Mouse (Mus musculus): ENCODE results near the gene Tuba1a. TPM values are rescaled to one million over a fixed set of nuclear protein-coding genes. Genes with fewer than 3 reads are reported as not detected.
A peak's percentile ranks its signal among the peaks of the same experiment; 100 is the strongest.
"Not testable (repeated sequence)": the region's sequence is repeated elsewhere in the genome, so short reads cannot be mapped to it uniquely, and the experiment has no call there.

Gene Tuba1a
- total RNA-seq, 2 experiments from 2014 or later = 58.7 to 109 TPM

DNA sequence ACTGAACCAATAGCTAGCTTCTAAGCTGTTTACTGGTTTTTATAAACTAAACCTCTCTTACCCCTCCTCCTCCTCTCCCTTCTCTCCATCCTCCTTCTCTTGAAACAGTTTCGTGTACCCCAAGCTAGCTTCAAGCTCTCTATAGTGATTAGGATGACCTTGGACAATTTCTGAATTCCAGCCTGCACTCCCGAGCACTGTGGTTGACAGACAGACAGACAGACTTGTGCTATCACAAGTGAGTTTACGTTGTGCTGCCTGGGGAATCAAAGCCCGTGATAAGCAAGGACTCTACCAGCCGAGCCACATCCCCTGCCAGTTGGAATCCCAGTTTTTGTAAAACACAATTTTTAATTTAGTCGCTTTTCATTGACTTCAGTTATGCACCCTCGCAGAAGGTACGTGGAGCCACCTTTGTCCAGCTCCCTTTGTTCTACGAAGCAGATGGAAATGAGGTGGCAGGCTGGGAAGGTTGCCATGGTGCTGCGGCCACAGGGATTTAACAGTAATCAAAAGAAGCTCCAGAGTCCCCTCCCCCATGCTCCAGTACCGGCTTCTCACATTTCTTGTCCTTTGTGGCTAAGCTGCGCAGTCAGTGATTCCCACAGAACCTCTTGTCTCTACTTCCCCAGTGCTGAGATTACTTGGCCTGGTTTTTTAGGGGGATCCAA lies 15.3 kb upstream of the Tuba1a start:
- intact Hi-C loops (cut with DNase I; ENCODE audit: low total_unique reads) = no loop called here
- peak; percentile 50 for DNase-seq

DNA sequence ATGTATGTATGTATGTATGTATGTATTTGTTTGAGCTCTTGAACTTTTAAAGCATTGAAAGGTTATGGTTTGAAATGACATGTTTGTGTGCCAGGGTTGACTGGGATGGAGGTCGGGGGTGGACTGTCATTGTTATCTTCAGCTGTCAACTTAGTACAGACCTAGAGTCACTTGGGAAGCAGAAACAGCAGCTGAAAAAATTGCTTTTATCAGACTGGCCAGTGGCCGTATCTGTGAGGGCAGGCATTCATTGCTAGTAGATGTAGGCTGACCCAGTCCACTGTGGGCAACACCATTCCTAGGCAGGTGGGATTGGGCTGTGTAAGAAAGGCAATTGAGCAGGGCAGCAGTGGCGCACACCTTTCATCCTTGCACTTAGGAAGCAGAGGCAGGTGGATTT lies 6.0 kb upstream of the Tuba1a start:
- intact Hi-C loops (cut with DNase I; ENCODE audit: low total_unique reads) = no loop called here
- no peak for DNase-seq

DNA sequence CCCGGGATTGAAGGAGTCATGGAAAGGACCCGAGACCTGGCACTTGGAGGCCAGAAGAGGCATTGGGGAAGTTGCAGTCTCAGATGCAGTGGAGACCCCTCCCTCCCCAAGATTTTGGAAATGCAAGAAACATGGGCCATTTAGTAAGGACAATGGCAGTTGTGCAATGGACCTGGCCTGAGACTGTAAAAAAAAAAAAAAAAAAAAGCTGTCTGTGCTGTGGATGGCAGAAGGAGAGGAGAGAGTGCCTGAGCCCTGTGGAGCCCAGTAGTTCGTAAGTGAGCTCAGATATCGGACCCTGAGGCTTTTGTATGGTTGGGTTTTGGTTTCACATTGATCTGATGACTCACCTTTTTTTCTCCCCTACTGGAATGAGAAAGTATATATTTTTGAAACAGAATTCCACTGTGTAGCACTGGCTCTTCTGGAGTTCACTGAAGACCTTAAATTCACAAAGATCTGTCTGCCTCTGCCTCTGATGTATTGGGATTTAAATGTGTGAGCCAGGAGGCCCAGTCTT lies 5.5 kb upstream of the Tuba1a start:
- intact Hi-C loops (cut with DNase I; ENCODE audit: low total_unique reads) = no loop called here
- no peak for DNase-seq

DNA sequence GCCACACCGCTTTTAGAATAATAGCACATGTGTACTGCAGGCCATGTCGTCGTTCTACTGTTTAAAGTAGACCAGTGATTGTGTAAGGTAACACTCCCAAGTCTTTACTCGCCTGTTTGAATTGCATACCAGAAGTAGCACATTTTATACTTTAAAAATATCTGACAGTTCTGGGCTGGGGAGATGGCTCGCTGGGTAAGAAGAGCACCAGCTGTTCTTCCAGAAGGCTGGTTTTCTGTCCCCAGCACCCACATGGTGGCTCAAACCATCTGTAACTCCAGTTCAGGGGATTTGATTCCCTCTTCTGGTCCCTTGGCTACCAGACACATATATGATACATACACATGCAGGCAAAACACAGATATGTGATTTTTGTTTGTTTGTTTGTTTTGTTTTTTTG lies 4.0 kb upstream of the Tuba1a start:
- no peak for DNase-seq

DNA sequence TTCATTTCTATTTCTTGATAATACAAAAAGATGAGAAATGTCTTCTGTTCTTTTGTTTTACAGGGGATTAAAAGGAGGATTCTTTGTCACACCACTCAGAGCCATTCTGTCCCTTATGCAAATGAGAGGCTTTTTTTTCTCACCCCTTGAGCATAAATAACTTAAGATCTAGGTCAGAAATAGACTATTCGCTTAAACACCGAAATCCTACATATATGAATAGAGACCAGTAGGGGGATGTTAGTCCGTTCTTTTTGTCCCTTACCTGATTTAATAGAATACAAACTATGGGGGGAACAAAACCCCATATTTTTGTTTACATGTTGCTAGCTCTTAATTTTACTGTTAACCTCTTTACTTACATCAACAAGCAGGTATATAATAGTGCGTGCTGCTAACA lies 2.5 kb upstream of the Tuba1a start:
- intact Hi-C loops (cut with DNase I; ENCODE audit: low total_unique reads) = no loop called here
- no peak for DNase-seq

More for the DNA sequence above, 4.0 kb upstream of the Tuba1a start:
- intact Hi-C loops (cut with DNase I; ENCODE audit: low total_unique reads) = no loop called here

DNA sequence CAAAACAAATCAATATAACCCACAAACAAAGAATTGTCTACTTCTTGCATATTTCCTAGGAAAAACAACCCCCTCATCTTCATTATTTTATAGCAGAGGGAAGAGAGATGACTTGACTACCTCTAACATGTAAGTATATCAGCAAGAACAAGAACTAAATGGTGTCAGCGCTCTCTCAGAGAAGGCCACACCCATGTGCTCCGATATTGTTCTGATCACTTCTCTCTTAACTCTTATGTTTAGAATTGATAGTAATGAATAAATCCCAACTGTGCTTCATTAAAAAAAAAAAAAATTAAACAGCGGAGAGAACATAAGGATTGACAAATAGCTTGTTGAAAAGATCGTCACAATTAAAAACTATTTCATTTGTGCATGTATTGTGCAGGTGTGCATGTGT lies 1.8 kb upstream of the Tuba1a start:
- no peak for DNase-seq
- intact Hi-C loops (cut with DNase I; ENCODE audit: low total_unique reads) = no loop called here

DNA sequence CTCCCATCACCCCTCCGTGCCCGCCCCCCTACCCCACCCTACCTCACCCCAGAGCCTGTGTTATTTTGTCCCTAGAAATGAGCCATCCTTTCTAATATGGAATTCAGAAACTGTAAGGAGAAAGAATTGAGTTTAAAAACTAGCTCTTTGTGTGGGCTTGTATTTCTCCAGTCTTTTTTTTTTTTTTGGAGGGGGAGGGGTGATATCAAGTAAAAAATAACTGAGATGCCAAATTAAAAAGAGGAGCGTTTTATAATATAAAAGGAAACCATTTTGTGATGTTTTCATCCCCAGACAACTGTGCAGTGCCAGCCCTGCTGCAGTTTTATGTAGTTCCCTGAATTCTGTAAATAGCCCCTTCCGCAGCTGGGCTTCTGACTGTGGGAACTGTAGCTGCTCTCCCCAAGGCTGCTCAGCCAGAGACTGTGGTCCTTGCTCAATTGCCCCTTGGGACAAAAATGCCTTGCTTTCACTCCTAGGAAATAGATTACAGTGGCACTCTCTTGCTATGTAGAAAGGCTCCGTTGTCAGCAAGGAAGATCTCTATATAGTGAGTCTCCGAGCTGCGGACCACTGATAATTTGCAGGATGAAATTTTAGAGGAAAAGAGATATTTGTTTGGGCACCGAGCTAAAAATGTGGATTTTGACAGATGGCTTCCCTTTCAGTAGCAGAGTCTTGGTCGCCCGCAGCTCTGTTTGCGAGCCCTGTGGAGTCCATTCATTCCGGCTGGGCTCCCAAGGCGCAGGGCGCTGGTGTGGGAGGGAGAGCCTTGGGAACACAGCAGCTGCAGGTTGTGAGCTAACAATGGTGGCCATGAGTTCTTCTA lies 1.1 kb upstream of the Tuba1a start:
- intact Hi-C loops (cut with DNase I; ENCODE audit: low total_unique reads) = no loop called here
- DNase-seq = peak; percentile 17

DNA sequence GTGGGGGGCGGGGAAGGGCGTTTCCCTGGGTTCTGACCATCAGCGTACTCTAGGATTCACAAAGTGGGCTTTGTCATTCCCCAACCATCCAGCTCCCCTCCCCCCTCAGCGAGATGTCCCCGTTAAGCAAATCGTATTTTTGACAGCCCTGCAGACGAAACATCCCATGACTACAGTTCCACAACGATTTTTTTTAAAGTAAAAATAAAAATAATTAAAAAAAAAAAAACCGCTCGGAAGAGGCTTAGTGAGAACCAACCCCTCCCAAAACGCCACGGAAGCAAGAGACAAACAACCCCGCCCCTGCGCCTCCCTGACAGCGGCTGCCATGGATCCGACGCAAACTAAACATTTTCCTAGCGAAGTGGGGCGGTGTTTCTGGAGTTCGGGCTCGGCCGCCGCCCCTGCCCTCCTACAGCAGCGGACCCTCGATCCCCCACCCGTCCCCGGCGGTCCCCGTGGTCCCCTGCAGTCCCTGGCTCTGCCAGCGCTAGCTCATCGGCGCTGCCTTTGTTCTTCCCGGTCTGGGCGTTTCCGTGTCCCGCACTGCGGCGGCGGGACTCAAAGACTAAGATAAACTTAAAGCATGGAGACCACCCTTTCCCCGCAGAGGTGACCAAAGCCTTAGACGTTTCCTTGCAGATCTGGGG lies 627 bp downstream of the Tuba1a start:
- intact Hi-C loops (cut with DNase I; ENCODE audit: low total_unique reads) = no loop called here
- DNase-seq = peak; percentile 70

DNA sequence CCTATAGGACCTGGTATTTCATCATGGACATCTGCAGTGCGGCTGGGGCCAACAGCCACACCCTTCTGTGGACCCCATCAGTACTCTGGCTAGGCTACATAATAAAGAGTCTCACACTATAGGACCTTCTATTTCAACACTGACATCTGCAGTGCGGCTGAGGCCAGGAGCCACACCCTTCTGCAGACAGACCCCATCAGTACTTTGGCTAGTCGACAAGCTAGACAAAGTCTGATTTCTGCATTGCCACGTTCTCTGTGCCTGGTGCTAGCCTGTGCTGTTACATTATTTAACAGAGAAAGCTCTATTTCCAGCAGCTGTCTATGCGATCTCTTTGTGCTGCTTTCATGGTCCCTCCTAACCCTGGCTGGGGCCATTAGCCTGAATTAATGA lies 1.4 kb downstream of the Tuba1a start:
- intact Hi-C loops (cut with DNase I; ENCODE audit: low total_unique reads) = no loop called here
- no peak for DNase-seq

DNA sequence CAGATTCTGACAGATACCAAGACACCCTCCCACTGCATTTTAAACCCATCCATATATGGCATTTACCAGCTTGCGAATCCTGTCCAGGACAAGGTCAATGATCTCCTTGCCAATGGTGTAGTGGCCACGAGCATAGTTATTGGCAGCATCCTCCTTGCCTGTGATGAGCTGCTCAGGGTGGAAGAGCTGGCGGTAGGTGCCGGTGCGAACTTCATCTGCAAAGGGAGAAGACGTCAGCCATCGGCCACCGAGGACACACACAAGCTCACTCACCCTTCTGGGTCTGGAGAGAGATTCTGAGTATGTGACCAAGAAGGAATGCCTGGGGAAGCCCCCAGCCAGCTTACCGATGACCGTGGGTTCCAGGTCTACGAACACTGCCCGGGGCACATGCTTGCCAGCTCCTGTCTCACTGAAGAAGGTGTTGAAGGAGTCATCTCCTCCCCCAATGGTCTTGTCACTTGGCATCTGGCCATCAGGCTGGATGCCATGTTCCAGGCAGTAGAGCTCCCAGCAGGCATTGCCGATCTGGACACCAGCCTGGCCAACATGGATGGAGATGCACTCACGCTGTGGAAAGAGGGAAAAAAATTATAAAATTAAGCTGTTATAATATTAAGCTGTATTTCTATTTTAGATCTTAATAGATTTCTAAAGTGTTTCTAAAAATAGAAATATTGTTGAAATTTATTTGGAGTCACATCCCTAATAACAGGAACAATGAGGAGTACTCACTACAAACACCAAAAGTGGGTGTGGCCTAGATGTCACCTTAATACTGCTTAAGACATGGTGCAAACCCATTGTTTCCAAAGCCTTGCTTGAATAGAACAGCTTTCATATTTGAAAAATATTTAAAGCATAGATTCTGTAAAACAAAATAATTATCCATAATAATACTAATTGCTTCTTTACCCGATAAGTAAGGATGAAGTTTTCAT lies 2.1 kb downstream of the Tuba1a start:
- intact Hi-C loops (cut with DNase I; ENCODE audit: low total_unique reads); DNase-seq: not testable (repeated sequence)

DNA sequence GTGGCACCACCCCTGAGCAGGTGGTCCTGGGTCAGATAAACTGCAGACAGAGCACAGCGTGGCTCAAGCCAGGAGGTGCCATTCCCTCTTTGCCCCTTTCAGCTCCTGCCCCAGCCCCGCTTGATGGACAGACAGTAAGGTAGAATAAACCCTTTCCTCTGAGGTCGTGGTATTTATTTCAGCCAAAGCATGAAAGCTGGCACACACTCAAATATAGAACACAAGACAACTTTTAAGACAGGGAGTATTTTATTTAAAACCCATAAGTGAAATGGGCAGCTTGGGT lies 4.0 kb downstream of the Tuba1a start:
- intact Hi-C loops (cut with DNase I; ENCODE audit: low total_unique reads) = no loop called here
- no peak for DNase-seq

DNA sequence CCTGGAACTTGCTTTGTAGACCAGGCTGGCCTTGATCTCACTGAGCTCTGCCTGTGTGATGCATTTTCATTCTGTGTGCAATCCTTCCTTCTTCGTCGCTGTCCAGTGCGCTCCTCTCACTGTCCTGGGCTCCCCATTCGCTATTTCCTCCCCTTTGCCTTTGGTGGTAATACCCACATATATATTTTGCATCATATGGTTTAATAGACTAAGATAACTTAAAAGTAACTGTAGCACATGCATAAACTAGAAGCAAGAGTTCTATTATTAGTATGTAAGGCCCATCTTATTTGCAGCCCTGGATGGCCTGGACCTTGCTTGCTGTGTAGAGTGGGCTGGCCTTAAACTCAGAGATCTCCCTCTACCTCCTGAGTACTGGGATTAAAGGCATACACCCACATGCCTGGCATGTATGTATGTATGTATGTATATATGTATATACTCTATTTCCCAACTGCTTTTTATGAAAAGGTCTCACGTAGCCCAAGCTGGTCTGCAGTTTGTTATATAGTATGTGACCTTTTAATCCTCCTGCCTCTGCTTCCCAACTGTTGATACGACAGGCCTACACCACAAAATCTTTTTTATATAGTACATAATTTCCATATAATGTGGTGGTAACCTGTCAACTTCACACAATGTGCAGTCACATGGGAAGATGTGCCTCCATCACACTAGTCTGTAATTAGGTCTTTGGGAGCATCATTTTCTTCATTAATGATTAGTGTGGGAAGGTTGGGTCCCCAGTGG lies 4.5 kb downstream of the Tuba1a start:
- intact Hi-C loops (cut with DNase I; ENCODE audit: low total_unique reads) = no loop called here
- DNase-seq = no peak

DNA sequence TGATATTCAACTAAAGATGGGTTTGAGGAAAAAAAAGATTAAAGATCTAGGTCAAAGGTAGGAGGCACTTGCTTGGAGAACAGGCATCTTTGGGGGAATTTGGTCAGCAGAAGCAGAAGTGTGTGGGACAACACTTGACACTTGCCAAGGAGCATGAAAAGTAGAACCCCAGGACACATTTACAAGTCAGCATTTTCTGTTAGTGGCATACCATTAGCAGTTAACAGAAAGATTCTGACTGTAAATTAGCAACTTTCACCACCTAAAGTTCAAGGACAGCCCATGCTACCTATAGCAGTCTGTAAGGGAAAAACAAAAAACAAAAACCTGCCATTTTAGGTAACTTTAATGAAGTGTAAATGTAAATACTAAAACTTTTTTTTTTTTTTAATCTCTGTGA lies 5.1 kb downstream of the Tuba1a start:
- intact Hi-C loops (cut with DNase I; ENCODE audit: low total_unique reads) = no loop called here
- no peak for DNase-seq

DNA sequence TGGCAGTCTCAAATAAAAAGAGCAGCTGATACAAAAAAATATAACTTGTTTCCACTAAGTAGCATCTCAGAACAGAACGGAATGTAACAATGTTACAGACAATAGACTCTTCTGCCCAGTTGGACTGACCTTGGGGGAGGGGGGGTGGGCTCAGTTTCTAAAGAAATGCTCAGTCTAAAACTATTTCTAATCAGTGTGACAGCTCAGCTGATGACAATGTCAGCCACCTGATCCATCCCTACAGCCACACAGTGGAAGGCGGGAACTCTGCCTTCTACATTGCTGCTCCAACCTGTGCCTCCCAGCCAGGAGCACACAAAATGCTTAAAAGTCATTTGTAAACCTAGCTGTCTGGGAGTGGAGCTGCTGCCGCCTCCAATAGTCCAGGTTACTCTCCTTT lies 5.6 kb downstream of the Tuba1a start:
- no peak for DNase-seq
- intact Hi-C loops (cut with DNase I; ENCODE audit: low total_unique reads) = no loop called here

DNA sequence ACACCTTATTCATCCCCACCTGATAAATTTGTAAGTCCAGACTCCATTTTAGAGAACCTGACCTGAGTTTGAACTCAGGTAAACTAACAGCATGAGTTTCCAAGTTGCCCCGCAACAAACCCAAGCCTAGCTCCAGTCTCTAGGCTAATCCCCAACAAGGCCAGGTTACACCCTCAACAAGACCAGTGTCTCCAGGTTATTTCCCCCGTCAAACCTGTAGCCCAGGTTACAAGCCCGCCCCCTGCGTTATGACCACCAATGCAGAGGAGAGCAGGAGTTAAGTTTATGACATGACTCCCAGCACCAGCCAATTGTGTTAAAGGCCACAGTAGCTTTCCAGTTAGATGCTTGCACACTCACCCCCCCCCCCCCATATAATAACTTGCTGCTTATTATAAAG lies 10.4 kb downstream of the Tuba1a start:
- no peak for DNase-seq
- intact Hi-C loops (cut with DNase I; ENCODE audit: low total_unique reads) = loop anchor here (5.0 kb wide), 2 partner anchors 39 to 54 kb away; no protein-coding TSS in a partner anchor

DNA sequence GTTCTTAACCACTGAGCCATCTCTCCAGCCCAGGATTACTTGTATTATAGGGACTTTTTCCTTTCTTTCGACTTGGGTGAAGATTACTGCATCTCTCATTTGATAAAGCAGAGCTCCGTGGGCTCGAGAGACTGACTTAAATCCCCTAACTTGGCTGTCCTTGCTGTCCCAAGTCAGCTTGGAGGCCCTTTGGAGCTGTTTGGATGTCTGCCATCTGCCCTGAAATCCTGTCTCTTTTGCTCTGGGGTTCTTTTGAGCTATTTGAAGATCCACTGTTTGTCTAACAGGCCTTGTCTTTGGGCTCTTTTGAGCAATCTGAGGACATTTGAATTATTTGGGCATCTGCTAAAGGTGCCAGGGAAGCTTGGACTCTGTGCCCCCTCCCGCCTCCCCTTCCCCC lies 11.4 kb downstream of the Tuba1a start:
- no peak for DNase-seq

DNA sequence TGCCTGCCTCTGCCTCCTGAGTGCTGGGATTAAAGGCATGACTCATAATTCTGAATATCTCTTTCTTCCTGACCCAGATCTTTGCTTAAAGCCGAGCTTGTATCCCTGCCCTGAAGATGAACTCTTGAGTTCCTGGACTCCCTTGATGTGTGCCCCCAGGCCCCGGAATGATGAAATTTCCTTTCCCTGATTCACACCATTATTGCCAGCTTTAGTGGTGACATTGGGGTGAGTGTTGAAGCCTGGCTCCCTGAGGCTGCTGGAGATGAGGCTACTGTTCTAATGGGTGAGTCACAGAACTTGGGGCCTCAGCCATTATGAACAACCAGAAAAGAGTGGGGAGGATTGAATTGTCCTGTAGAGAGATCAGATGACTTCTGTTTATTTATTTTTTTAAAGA lies 12.0 kb downstream of the Tuba1a start:
- intact Hi-C loops (cut with DNase I; ENCODE audit: low total_unique reads) = loop anchor here (5.0 kb wide), 2 partner anchors 41 to 56 kb away; no protein-coding TSS in a partner anchor
- no peak for DNase-seq

More for the DNA sequence above, 11.4 kb downstream of the Tuba1a start:
- intact Hi-C loops (cut with DNase I; ENCODE audit: low total_unique reads) = loop anchor here (5.0 kb wide), 2 partner anchors 40 to 55 kb away; no protein-coding TSS in a partner anchor

DNA sequence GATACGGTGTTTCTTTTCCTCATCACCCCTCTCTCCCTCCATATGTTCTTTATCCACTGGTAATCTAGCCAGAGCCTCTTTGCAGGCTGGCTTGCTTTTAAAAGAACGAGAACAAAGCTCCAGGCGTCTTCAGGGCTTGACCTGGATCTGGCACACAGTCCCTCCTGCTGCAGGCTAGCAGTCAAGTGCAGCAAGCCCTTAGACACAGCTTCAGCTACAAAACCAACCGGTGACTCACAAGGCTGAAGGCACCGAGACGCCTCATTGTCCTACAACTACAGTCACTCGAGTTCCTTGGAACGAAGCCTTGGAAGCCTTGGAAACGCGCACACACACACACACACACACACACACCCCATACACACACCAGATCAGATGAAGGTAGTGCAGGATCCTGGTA lies 12.7 kb downstream of the Tuba1a start:
- no peak for DNase-seq
- intact Hi-C loops (cut with DNase I; ENCODE audit: low total_unique reads) = loop anchor here (5.0 kb wide), 2 partner anchors 41 to 56 kb away; no protein-coding TSS in a partner anchor
